Mouse (Mus musculus): ENCODE data around the gene Slc25a38.
"Not testable (repeated sequence)": the region's sequence is repeated elsewhere in the genome, so short reads cannot be mapped to it uniquely, and the experiment has no call there.

Slc25a38 gene

GRCm38 (mm10) chr9:120101165-120101564, 9.0 kb upstream of the Slc25a38 start:
- no peak for DNase-seq

DNA sequence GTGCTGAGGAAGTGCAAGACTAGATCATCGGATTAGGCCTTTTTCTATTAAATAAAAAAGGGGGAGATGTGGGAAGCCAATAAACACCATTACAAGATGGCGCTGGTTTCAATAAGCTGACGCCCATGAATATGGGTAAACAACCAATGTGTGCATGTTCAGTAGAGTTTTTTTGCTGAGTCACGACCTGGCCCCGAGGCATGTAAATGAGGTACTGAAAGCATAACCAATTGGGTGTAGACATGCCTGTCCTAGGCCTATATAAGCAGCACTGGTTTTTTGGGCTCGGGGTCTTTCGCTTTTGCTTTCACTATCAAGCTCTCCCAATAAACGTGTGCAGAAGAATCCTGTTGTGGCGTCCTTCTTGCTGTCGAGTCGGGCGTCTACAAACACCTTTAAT, 1.2 kb upstream of the Slc25a38 start:
- not testable (repeated sequence) for DNase-seq

DNA sequence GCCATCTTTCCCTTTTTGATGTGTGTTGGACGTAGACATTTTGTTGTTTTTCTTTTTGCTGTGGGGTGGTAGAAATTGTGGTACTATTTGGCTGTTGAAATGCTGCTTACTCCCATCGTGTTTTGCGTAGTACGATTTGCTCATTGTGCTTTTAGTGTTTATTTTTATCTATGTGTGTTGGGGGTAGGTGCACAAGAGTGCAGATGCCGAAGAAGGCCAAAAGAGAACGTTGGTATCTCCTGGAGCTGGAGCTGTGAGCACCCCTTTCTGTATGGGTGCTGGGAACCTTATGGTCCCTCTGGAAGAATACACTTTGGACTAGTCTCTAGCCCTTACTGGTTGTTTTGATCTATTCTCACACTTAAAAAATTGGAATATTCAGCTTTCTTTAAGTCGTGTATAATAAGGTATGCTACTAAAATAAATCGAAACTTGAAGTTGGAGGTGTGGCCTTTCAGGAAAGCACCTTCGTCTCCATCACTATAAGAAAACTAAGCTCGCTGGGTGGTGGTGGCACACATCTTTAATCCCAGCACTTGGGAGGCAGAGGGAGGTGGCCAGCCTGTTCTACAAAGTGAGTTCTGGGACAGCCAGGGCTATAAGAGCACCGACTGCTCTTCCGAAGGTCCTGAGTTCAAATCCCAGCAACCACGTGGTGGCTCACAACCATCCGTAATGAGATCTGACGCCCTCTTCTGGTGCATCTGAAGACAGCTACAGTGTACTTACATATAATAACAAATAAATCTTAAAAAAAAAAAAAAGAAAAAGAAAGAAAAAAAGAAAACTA, 1.2 kb downstream of the Slc25a38 start:
- no peak for DNase-seq

- DNase-seq: no peak
Measured at GRCm38 (mm10) chr9:120112472-120112871, 2.3 kb downstream of the Slc25a38 start.

DNA sequence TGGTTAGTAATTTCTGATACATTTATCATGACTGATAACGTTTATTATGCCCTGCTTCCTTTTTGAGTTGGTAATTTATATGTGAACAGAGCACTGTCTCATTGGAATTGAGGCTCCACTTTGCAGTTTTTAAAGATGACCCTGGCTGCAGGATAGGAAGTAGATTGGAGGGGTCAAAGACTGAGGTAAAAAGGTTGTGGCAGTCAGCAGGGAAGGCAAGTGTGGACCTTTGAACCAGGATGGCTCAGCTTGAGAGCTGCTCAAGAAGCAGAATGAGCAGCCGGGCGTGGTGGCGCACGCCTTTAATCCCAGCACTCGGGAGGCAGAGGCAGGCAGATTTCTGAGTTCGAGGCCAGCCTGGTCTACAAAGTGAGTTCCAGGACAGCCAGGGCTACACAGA, 3.3 kb downstream of the Slc25a38 start:
- no peak for DNase-seq

DNA sequence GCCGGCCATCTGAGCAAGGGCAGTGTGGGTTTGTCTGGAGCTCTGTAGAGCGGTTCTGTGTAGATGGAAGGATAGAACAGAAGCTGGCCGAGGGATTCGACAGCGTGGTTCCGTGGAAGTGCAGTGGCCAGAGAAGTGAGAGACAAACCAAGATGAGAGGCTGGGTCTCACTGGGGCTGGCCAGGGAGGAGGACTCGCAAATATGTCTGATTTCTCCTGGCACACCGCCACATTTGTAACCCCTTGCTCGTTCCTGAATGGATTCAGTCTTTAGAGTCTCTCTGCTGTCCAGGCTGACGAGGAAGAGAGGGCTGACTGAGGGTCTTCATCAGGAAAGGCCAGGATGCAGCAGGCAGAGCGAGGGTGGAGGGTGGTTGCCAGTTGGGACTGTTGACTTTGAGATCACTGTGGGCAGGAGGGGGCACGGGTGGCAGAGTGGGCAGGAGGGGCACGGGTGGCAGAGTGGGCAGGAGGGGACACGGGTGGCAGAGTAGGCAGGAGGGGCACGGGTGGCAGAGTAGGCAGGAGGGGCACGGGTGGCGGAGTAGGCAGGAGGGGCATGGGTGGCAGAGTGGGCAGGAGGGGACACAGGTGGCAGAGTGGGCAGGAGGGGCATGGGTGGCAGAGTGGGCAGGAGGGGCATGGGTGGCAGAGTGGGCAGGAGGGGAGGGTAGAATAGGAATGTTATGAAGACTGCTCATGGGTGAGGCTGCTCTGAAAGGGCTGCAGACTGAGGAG, 4.0 kb downstream of the Slc25a38 start:
- DNase-seq: no peak

- no peak for DNase-seq
Measured at GRCm38 (mm10) chr9:120114789-120115151, 4.6 kb downstream of the Slc25a38 start.

DNA sequence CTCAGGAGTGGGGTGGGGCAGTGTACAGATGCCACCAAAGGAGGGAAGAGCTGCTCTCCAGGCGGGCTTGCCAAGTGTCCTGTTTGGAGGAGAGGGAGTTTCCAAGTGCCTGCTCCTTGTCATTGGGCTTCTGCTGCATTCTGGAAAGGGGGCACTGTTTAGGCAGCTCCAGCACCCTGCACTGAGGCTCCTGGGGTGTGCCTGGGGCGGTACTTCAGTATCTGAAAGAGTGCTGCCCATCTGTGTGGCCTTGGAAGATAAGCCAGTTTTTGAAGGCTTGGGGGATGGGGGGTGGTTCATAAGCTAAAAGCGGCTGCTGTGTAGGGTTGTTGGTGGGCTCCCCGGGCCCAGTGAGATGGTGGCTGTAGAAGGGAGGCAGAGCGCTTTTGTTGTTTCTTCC, 5.4 kb downstream of the Slc25a38 start:
- no peak for DNase-seq

- DNase-seq: no peak
Measured at GRCm38 (mm10) chr9:120116184-120116624, 6.0 kb downstream of the Slc25a38 start.

- no peak for DNase-seq
Measured at GRCm38 (mm10) chr9:120118212-120118611, 8.0 kb downstream of the Slc25a38 start.

GRCm38 (mm10) chr9:120120503-120120902, 10.3 kb downstream of the Slc25a38 start:
- no peak for DNase-seq

DNA sequence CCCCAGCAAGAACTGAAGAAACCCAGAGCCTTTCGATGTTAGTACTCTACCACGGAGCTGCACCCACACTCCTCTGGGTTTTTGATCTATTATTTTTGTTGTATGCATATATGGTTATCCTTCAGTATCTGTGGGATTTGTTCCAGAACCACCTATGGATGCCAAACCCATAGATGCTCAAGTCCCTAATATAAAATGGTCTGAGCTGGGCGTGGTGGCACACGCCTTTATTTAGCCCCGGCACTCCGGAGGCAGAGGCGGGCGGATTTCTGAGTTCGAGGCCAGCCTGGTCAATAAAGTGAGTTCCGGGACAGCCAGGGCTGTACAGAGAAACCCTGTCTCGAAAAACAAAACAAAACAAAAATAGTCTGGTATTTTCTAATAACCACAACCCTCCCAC, 16.7 kb downstream of the Slc25a38 start:
- DNase-seq: no peak

GRCm38 (mm10) chr9:120127538-120128251, 17.5 kb downstream of the Slc25a38 start, which contains the start of gene Rpsa:
Gene Rpsa, plus strand, starts transcription at chr9:120127689.
- DNase-seq: peak; percentile 98

- DNase-seq: no peak
Measured at GRCm38 (mm10) chr9:120129276-120129675, 19.1 kb downstream of the Slc25a38 start.

- DNase-seq: no peak
Measured at GRCm38 (mm10) chr9:120131784-120132288, 21.7 kb downstream of the Slc25a38 start.

GRCm38 (mm10) chr9:120132980-120133754, 23.0 kb downstream of the Slc25a38 start:
- no peak for DNase-seq

DNA sequence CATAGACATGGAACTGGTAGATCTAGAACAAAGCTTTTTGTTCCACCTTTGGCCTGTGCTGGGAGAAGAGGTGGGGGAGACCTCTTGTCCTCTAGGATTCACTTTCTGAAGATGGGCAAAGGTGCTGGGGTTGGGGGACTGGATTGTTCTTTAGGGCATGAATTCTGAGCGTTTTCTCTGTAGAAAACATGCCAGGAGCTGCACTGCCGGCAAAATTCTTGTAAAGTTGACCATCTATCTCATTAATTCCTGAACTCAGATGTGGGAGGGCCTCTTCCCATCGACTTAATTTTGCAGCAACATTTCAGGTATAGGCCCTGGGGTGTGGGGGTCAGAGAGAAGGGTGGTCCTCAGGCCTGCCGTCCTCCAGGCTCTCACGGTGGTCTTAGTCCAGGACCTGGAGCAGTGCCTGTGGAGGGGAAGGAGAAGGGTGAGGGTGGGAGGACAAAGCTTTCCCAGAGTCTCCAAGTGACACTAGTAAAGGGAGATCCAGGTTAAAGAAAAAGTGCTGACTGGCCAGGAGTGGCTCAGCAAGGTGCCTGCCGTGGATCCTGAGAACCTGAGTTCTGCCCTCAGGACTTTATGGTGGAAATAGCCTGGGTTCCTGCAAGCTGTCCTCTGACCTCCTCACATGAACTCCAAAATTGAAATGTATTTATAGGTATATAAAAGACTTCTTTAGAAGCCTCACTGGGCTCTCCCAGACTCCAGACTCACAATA, 23.7 kb downstream of the Slc25a38 start:
- DNase-seq: no peak

- no peak for DNase-seq
Measured at GRCm38 (mm10) chr9:120134529-120135160, 24.5 kb downstream of the Slc25a38 start.

GRCm38 (mm10) chr9:120135454-120135853, 25.3 kb downstream of the Slc25a38 start:
- DNase-seq: no peak

DNA sequence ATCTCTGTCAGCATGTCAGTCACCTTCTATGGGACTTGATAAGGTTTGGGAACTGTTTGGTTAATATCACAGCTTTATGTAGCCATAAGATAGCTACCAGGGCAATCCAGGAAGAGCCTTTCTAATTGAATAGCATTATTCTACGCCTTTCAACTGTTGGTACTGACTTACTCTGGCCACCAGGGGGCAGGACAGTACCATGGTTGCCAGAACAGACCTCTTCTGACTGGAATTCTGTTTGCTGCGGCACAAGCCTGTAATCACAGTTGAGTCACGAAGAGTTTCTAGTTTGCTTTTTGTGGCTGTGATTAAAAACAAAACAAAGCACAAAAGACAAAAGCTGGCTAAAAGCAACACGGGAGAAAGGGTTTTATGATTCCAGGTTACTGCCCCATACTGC, 30.5 kb downstream of the Slc25a38 start:
- DNase-seq: no peak

- no peak for DNase-seq
Measured at GRCm38 (mm10) chr9:120144474-120144873, 34.3 kb downstream of the Slc25a38 start.

Data from cerebellum, adult 11-12 months (tissue).